Mouse (Mus musculus) bone marrow macrophage, adult 2 months (primary cell): ENCODE data around the gene Lrrk1.

Source experiments
- CTCF ChIP-seq: IDR thresholded peaks from 2 replicates; pipeline ENCODE4 v1.5.1; 2012; ENCODE audit warnings: low read depth, mild to moderate bottlenecking, low read length, moderate library complexity
- POLR2A ChIP-seq: IDR thresholded peaks from 2 replicates; pipeline ENCODE4 v1.6.1; 2012; ENCODE audit warnings: mild to moderate bottlenecking, low read depth, low read length, borderline replicate concordance

DNA sequence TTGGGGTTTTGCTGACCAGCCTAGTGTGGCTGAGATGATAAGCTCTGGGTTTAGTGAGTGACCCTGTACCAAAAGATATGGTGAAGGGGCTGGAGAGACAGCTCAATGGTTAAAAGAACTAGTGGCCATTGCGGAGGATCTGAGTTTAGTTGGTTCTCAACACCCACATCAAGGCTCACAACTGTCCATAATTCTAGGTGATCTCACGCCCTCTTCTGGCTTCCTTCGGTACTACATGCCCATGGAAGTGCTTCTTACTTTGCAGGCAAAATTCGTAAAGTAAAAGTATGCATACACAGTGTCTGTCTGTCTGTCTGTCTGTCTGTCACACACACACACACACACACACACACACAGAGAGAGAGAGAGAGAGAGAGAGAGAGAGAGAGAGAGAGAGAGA lies 45.8 kb downstream of the Lrrk1 start:
- no peak for TF ChIP-seq CTCF
- no peak for TF ChIP-seq POLR2A
